Comparison of ENCODE assay signal across 8 mouse cellular contexts in genomic region chr13:114387074-114387487, GRCm38 (mm10). TPM values are rescaled to one million over a fixed set of nuclear protein-coding genes. Genes with fewer than 3 reads are reported as not detected.
DNase-seq lines count a peak whose midpoint lies in the region; ATAC-seq lines count a peak whose summit lies in the region.

No protein-coding gene starts in this region.

- no peaks in the 10 kb centered on the region for H3K27me3 ChIP-seq in kidney, embryonic 16.5 days (ENCODE audit: insufficient read depth, low read length)
- no peaks in the 10 kb centered on the region for H3K27me3 ChIP-seq in hindbrain, embryonic 10.5 days (ENCODE audit: insufficient read depth, poor library complexity, severe bottlenecking)

- H3K4me2 ChIP-seq in kidney, embryonic 16.5 days (replicated peaks; ENCODE audit: low read depth, low read length) = peak overlapping the region; percentile 79

- no peaks in the 10 kb centered on the region for H3K9me3 ChIP-seq in kidney, embryonic 16.5 days (ENCODE audit: low read length)
- H3K9me3 ChIP-seq in hindbrain, embryonic 10.5 days = no peaks in the 10 kb centered on the region

- H3K4me3 ChIP-seq in kidney, embryonic 16.5 days (ENCODE audit: low read length) = peak overlapping the region; percentile 96
- H3K4me3 ChIP-seq in hindbrain, embryonic 10.5 days = peak overlapping the region; percentile 94

- H3K9ac ChIP-seq in kidney, embryonic 16.5 days (replicated peaks; ENCODE audit: low read length) = peak overlapping the region; percentile 94

- H3K27ac ChIP-seq in kidney, embryonic 16.5 days (ENCODE audit: low read length) = peak overlapping the region; percentile 89; the same call in 1 of the 2 replicates
- H3K27ac ChIP-seq in hindbrain, embryonic 10.5 days = peak overlapping the region; percentile 95

- peaks cover 8% of the 10 kb centered on the region for H3K4me1 ChIP-seq in kidney, embryonic 16.5 days (ENCODE audit: insufficient read depth, low read length)
- peaks cover 14% of the 10 kb centered on the region for H3K4me1 ChIP-seq in hindbrain, embryonic 10.5 days (replicated peaks)

- peaks cover 6% of the 10 kb centered on the region; the same call in 1 of the 2 replicates for H3K36me3 ChIP-seq in kidney, embryonic 16.5 days (ENCODE audit: insufficient read depth, low read length)
- peaks cover 15% of the 10 kb centered on the region for H3K36me3 ChIP-seq in hindbrain, embryonic 10.5 days

- ATAC-seq in kidney, embryonic 16.5 days (ENCODE audit: low FRiP score, low TSS enrichment) = peak; percentile 60
- ATAC-seq in megakaryocyte-erythroid progenitor cell, adult 5-6 weeks (replicated peaks; ENCODE audit: low FRiP score, low TSS enrichment, poor library complexity, severe bottlenecking) = peak; percentile 77

- DNase-seq in kidney, postnatal 14 days = no peak
- DNase-seq in ZHBTc4 (ENCODE audit: low read depth, low spot score) = peak; percentile 16
- no peak for DNase-seq in hindbrain, embryonic 10.5 days (ENCODE audit: low spot score)
- no peak for DNase-seq in gastrocnemius, postnatal 4 days (ENCODE audit: low spot score in 2 of 2)
- no peak for DNase-seq in kidney, postnatal 36 days
- DNase-seq in lung, postnatal 10 days = no peak

- WGBS in kidney, embryonic 16.5 days = 3% methylated on average over 10 of the region's 10 CpGs
- 11% methylated on average over 10 of the region's 10 CpGs for WGBS in hindbrain, embryonic 10.5 days

RNA-seq across cellular contexts. Expression of gene Ndufs4, which starts 1.0 kb away (rescaled TPM):
- 275 and 293 TPM in 2 replicates for polyA plus RNA-seq in kidney, embryonic 16.5 days (2015; fragmentation: Nextera tagmentation; extraction: Ambion mirVana)
- 286 and 327 TPM in 2 replicates for polyA plus RNA-seq in hindbrain, embryonic 10.5 days (2016; fragmentation: Nextera tagmentation; extraction: Ambion mirVana)
- 142 and 143 TPM in 2 replicates for total RNA-seq in megakaryocyte-erythroid progenitor cell, adult 5-6 weeks (2014; fragmentation: Nextera tagmentation)
- total RNA-seq in megakaryocyte-erythroid progenitor cell, adult 5-6 weeks (2017) = 146 and 202 TPM in 2 replicates
- 100 to 1,000 TPM; 268 to 304 TPM for total RNA-seq in gastrocnemius, postnatal 4 days (2021)
